Mouse (Mus musculus): ENCODE data around the gene Cep112.

GRCm38 (mm10) chr11:108459599-108459998, 34.6 kb downstream of the Cep112 start:
- no peak for TF ChIP-seq POLR2A (IDR thresholded peaks at IDR 0.05; ENCODE audit: insufficient read depth, low read depth, low read length)
- TF ChIP-seq CTCF (IDR thresholded peaks at IDR 0.05; ENCODE audit: insufficient read depth, low read depth, low read length), result no peak

Measured in olfactory bulb, adult 2 months (tissue).